Mouse (Mus musculus): ENCODE data around the gene Dio3. TPM values are rescaled to one million over a fixed set of nuclear protein-coding genes. Genes with fewer than 3 reads are reported as not detected.

Dio3 gene
- polyA plus RNA-seq, 1 experiment, result 4.1 TPM

Other genes starting within 250 kb of the Dio3 start
- 42.5 and 50.4 TPM in 2 replicates for gene Ppp2r5c, start 168.1 kb downstream of the Dio3 start, polyA plus RNA-seq (2012; rRNA removed)